Mouse (Mus musculus) MEL (cell line): ENCODE measurements around the gene Sh3bgrl.

ENCODE experiments used
- CHD2 ChIP-seq: IDR thresholded peaks from 2 replicates; pipeline ENCODE4 v1.6.1; 2011; ENCODE audit warnings: low read length, improper control_type of control experiment
- CTCF ChIP-seq, 3 experiments: IDR thresholded peaks in 2 of 3; conservative IDR thresholded peaks in 1 of 3; 2 replicates each; pipeline ENCODE4 v1.5.1; 2011 to 2012; ENCODE audit warnings: low read length in 3 of 3, low read depth in 2 of 3, mild to moderate bottlenecking in 2 of 3, improper control_type of control experiment in 1 of 3, inconsistent platforms in 1 of 3, mixed read lengths in 1 of 3, moderate library complexity in 1 of 3; ENCODE audit not compliant: control insufficient read depth in 1 of 3, insufficient read depth in 1 of 3, poor library complexity in 1 of 3, severe bottlenecking in 1 of 3

DNA sequence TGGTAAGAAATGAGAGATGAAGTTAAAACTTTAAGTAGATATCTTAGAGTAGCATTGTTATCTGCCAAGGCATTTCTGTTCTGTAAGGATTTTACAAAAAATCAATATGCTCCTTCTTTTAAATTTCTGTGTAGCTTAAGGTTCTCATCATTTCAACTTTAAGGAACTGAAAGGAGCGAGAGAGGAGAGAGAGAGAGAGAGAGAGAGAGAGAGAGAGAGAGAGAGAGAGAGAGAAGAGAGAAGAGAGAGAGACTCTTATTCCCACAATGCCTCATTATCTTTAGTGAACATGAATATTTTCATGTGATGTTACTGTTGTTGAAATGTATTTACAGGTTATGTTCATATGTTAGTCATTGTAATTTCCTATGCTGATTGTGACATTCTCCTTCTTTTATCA lies 65.2 kb downstream of the Sh3bgrl start:
- TF ChIP-seq CHD2 (no peak), CTCF (IDR thresholded peaks at IDR 0.05 in 2 of 3, conservative IDR thresholded peaks at IDR 0.05 in 1 of 3; ENCODE audit: control insufficient read depth in 1 of 3, insufficient read depth in 1 of 3, low read depth in 2 of 3, low read length in 3 of 3, poor library complexity in 1 of 3, severe bottlenecking in 1 of 3) (no peak)
